Mouse (Mus musculus) gastrocnemius, postnatal 14 days (tissue): ENCODE data around the gene Zfp661. TPM values are rescaled to one million over a fixed set of nuclear protein-coding genes. Genes with fewer than 3 reads are reported as not detected.

Source experiments
- DNase-seq: peaks from one replicate; pipeline ENCODE4 v3.0.0; 2021; ENCODE audit warnings: mixed read lengths
- intact Hi-C: fragments of 180-260 bp; cut with DNase I; formaldehyde crosslinking; loops from one replicate; pipeline ENCODE4 v1.15.1; 2025; ENCODE audit warnings: low total_unique reads
- total RNA-seq, 2 experiments: library from RNA; stranded (reverse); gene quantifications; 2 replicates each; pipeline ENCODE4 v1.2.3; 2021

Gene Zfp661
- total RNA-seq, 2 experiments from 2014 or later, result 1.3 to 2.5 TPM

DNA sequence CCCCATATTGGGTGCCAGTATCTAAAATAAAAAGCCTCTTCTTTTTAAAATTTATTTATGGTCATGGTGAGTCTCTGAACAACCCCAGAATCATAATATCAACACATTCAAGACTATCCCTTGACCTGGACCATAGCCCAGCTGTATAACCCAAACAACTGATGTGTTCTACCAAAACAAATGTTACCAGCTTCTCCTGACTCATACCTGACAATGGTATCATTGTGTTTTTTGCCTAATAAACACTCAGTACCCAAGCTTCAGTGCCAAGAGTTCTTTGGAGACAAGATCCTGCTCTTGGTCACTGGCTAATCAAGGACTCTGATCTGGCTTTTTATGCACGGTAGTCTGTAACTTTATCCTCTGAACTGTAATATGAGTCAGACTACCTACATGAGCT, 13.6 kb downstream of the Zfp661 start:
- DNase-seq, result no peak

DNA sequence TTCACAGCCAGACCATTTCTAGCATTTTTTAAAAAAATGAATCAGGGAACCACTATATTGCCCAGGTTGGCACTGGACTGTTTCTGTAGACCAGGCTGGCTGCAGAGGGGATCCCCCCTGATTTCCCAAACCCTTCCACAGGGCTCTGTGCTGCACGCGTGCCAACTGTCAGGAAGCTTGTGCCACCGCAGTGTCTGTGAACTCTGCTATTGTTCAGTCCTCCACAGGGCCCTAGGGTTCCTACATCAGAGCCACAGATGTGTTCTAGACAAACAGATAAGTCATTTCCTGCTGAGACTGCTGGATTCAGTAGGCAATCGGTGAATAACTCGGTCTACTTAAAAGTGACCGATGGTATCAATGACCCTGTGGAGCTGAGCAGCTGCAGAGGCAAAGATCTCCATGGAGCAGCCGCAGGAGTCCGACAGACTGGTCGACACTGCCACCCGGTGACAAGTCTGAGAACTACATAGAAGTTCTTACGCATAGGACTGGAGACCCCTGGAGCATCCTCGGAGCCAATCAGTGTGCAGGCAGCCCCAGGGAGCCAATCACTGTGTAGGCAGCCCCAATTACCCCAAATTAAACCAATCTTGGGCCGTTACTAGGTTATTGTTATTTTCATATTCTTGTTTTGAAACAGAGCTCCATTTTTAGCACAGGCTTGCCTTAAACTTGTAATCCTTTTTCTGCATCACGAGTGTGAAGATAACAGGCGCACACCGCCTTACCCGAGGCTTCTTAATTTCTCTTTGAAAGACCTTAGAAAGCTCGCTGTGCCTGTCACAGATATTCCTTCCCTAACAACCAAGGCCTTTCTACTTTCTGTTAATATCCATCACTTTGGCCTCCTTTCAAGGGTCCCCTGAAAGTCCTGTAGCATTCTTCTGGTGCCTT, 27.6 kb downstream of the Zfp661 start:
- intact Hi-C loops, result loop anchor here (2.0 kb wide), 1 partner anchor 51 kb away; no protein-coding TSS in a partner anchor
- peak; percentile 81 for DNase-seq

More for the DNA sequence above, 13.6 kb downstream of the Zfp661 start:
- intact Hi-C loops, result no loop called here

DNA sequence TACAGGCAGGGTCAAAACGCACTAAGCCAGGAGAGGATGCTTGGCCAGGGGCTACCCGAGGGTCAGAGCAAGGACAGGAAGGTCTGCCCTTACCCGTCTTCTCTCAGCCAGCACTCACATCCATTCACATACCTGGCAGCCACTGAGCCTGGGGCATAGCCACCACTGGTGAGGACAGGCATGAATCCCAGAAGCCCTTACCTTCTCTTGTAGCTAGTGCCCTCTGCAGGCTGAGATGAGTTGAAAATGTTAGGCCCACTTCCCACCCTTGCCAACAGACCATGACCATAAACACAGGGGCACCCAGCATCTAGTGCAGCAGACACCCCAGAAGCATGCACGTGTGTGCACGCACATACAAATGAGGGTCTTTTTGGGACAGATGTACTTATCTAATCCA, 35.8 kb downstream of the Zfp661 start:
- no peak for DNase-seq
- intact Hi-C loops, result no loop called here

DNA sequence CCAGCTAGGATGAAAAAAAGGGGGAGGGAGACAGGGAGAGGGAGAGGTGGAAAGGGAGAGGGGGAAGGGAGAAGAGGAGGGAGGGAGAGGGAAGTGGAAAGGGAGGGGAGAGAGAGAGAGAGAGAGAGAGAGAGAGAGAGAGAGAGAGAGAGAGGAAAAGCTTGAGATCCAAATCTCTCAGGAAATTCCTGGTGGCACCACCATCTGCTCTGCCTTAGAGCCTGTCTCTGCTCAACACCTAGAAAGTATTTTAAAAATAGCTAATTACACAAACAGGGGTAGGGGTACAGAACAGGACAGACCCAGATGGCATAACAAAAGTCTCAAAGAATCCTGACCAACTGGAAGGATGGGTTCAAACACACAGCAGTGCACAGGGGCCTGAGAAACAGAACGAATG, 36.4 kb downstream of the Zfp661 start:
- intact Hi-C loops, result no loop called here
- no peak for DNase-seq

DNA sequence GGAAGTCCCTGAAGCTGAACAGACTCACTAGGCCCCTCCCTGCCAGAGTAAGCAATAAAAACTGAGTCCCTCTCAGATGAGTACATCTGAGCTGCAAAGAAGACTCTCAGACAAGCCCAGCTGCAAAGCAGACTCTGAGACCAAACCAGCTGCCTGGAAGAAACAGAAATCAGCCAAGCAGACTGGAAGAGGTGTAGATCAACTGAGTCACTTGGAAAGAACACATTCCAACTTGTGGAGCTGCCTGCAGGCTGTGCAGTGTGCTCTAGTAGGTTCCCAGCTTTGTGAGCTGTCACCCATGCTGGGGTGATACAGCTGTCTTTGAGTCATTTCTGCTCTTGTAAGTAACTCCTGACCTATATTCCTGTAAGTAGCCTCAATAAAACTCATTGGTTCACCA, 37.2 kb downstream of the Zfp661 start:
- intact Hi-C loops, result no loop called here

DNA sequence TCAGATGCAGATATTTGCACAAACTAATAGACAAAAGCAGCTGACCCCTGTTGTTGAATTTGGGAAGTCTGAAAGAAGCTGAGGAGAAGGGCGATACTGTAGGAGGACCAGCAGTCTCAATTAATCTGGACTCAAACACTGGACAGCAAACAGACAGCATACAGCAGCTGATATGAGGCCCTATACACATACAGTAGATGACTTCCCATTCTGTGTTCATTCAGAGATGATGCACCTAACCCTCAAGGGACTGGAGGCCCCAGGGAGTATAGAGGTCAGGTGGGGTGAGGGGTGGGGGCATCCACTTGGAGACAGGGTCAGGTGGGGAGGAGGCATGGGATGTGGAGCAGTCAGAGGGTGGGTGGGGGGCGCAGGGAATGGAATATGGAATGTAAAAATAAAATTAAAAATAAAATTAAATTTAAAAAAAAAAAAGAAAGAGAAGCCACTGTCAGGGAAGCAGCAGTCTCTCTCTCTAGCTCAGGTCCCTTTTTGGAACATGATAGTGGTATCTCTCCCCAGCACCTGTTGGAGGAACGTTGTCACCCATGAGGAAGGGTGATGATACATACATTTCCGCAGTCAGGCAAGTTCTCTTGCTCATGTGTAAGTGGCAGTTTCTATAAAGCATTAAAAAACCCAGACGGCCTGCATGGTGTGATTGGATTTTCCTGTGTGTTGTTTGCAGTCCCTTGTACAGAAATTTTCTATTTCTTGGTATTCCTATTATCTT, 38.4 kb downstream of the Zfp661 start:
- intact Hi-C loops, result no loop called here
- DNase-seq, result no peak

More for the DNA sequence above, 37.2 kb downstream of the Zfp661 start:
- no peak for DNase-seq

DNA sequence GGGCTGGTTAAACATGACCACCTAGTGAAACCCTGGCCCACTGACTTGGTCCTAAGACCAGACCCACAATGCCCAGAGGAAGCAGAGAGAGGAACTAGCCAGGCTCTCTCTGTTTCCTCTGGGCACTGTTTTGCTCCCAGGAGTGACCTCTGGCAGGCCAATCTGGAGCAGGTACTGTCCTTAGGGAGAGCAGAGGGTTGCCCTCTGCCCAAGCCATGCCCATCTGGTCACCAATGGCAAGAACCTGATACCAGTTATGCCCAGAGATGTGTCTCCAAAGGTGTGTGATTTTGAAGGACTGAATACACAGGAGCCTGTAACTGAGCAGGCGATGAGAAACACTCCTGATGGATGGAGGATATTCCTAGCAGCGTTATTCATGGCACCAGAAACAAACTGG, 45.2 kb downstream of the Zfp661 start:
- DNase-seq, result no peak
- intact Hi-C loops, result no loop called here

DNA sequence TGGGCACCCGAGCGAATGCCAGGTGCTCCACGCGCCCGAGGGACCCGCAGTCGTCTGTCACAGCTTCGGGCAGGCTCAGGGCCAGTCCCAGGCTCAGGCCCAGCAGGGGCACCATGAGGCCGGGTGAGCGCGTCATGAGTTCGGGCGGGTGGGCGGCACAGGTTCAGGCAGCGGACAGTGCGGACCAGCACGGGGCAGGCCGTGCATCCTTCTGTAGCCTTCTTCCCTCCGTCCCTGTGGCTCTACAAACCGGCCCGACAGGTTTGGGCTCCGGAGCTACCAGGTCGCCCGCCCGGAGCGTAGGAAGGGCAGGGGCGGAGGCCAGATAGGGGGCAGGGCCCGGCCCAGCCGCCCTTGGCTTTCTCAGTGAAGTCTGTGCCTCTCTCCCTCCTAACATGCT, 45.7 kb downstream of the Zfp661 start, which contains the start of gene Prom2:
Prom2 (minus strand) TSS at position 283 of the 400 bp plus-strand sequence.
- no peak for DNase-seq
- intact Hi-C loops, result no loop called here

DNA sequence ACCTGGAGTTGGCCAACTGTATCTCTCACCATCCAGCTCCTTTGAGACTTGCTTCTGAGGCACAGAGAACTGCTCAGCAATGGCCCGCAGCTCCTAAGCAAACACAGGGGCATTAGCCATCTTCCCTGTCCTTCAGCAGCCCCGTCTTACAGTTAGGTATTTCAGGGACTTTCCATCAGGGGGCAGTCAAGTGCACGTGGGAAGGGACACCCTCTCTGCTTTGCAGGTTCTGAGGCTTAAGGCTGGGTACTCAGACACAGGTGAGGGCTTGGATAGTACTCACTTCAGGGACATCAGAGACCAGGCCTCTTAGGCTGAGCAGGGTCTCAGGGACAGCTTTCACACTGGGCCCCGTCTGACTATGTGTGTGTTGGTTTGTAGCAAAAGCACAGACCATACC, 47.4 kb downstream of the Zfp661 start:
- intact Hi-C loops, result no loop called here
- DNase-seq, result no peak

DNA sequence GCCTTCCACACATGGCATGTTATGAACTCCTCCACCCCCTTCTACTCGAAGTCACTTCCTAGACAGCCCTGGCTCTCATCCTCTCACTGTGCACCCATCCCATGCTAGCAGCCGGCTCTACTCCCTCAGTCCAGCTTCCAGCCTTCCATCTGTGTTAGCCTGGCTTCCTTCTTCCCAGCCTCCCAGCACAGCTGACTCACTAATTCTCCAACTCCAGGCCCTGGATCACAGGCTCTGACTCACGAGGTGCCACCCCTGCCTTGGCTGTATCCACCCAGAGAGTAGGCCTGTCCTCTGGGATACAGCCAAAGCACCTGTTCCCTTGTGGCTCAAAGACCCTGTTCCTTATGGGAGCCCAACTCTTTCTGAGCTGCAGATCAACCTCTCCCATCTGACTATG, 49.3 kb downstream of the Zfp661 start:
- peak; percentile 17 for DNase-seq
- intact Hi-C loops, result no loop called here

DNA sequence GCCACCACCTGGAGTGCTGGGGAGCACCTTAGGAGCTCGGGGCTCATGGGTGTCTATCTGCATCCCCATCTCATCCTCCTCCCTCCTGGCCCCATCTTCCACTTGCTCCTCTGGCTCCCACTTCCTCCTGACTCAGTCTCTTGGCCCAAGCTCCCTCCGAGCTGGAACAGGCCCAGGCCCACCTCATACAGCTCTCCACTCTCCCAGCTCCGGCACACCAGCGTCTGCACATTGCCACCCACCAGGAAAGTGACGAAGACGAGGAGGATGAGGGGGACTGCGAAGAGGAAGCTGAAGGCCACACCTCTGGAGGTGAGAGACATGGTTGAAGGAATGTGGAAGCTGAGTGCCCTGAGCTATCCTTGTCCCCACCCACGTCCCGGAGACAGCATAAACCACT, 51.5 kb downstream of the Zfp661 start:
- intact Hi-C loops, result no loop called here
- no peak for DNase-seq

DNA sequence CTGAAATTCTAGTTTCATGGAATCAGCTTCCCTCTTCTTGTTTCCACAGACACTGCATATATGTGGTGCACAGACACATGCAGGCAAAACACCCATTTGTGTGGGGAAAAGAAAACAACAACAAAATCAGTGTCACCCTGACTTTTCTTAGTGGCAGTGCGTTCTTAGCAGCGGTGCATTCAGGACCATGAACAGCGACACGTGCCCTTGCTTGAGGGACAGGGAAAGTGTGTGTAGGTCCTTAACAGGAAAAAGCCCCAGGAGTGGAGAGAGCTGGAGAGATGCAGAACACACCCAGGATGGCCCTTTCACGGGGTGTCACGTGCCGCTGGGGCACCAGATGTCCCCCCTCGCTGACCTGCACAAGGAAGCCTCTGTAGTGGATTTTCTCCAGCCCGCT, 54.5 kb downstream of the Zfp661 start:
- DNase-seq, result no peak
- intact Hi-C loops, result no loop called here

DNA sequence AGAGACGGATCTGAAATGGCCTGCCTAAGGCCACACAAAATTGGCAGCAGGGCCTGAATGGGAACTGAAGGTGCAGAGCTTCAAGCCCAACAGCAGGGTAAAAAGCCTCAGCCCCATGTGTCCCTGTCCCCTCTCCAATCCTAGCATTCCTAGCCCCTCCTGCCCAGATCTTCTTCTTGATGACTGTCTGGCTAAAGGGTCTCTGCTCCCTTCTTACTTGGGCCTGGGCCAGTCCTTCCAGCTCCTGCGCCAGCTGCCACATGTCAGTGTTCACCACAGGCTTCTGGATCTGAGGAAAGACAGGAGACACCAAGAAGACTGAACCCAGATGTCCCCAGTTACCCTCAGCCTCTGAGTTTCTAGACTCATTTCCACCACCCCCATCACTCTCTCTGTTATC, 55.3 kb downstream of the Zfp661 start:
- intact Hi-C loops, result no loop called here
- no peak for DNase-seq

DNA sequence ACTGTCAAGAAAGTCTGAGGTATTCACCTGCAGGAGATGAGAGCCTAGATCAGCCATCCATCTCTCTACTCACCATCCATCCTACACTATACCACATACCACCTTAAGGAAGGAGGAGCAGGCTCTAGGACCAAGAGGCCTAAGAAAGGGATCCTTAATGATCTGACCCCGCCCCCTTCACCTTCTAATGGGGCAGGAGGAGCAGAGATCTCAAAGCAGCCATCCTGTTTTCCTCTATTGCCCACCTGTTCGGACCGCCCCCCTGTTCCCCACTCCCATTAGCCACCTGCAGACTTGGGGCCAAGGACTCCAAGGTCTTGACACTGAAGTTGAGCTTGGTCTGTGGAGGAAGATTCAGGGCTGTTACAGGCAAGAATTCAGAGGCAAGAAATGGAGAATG, 56.5 kb downstream of the Zfp661 start:
- intact Hi-C loops, result no loop called here

DNA sequence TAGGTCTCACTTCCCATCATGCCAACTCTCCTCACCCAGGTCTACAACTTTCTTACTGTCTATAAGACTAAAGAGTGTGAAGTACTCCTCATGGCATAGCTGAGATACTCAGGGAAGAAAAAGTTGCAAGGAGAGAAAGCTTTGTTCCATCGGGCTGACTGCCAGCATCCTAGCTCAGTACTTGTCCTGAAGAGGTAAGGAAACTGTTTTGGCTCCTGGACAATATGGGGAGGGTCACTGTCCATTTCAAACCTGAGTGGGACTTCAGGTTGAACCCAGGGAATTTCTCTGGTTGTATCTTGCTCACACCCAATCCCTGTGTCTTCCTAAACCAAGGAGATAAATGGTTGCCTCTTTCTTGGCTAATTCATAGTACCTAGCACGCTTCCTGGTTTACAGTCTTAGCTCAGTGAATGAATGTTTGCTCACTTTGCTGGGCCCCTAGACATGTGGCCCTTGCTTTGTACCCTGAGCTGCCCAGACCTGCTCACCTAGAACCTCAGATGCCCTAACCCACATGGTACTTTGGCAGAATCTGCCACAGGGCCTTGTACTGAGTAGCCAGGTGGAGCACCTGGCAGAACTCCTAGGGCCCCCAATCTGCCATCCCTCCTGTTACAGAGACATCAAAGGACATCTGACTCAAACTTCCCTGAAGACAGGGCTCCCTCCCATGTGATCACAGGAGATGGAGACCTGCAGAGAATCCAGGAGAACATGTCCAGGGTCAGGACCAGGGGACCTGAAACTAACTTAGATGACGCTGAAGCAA, 61.7 kb downstream of the Zfp661 start:
- no peak for DNase-seq
- intact Hi-C loops, result no loop called here

More for the DNA sequence above, 56.5 kb downstream of the Zfp661 start:
- no peak for DNase-seq

Other genes with a start within 250 kb of the Zfp661 start
- gene Astl, start 248.5 kb downstream of the Zfp661 start, total RNA-seq, result not detected
- gene Adra2b, start 223.9 kb downstream of the Zfp661 start, total RNA-seq, result 1 to 10 TPM; 1.2 to 2.4 TPM
- gene Gpat2, start 161.9 kb downstream of the Zfp661 start, total RNA-seq, result not detected
- gene Fahd2a, start 142.5 kb downstream of the Zfp661 start, total RNA-seq, result 10 to 100 TPM; 14.5 to 17.5 TPM
- gene Kcnip3, start 65.0 kb downstream of the Zfp661 start, total RNA-seq, result under 1 TPM; 0.53 to 0.86 TPM
- gene Prom2, start 45.6 kb downstream of the Zfp661 start, total RNA-seq, result not detected
- gene Mrps5, start 128 bp upstream of the Zfp661 start, total RNA-seq, result 10 to 100 TPM; 85.2 to 98.4 TPM
- gene Mal, start 69.6 kb upstream of the Zfp661 start, total RNA-seq, result 10 to 100 TPM in 1 of 2 experiments, 1 to 10 TPM in 1; 4.1 to 25.9 TPM
- gene Mall, start 142.8 kb upstream of the Zfp661 start, total RNA-seq, result 1 to 10 TPM; 4.2 to 4.3 TPM
- gene Nphp1, start 201.8 kb upstream of the Zfp661 start, total RNA-seq, result 10 to 100 TPM; 13.7 to 15.4 TPM
- gene Mtln, start 205.4 kb upstream of the Zfp661 start, total RNA-seq, result 10 to 100 TPM; 77.4 to 77.8 TPM
- 1 to 10 TPM; 1.5 to 2.1 TPM for gene Bub1, start 244.8 kb upstream of the Zfp661 start, total RNA-seq